Mouse (Mus musculus) neutrophil, adult 65 days (primary cell): ENCODE data around the gene Tada2a. TPM values are rescaled to one million over a fixed set of nuclear protein-coding genes. Genes with fewer than 3 reads are reported as not detected.

Source experiments
- total RNA-seq: library from RNA; stranded (reverse); gene quantifications from 2 replicates; pipeline ENCODE4 v1.2.4, GENCODE M21; 2023

Gene Tada2a
- total RNA-seq = 3.1 and 3.7 TPM in 2 replicates

DNA sequence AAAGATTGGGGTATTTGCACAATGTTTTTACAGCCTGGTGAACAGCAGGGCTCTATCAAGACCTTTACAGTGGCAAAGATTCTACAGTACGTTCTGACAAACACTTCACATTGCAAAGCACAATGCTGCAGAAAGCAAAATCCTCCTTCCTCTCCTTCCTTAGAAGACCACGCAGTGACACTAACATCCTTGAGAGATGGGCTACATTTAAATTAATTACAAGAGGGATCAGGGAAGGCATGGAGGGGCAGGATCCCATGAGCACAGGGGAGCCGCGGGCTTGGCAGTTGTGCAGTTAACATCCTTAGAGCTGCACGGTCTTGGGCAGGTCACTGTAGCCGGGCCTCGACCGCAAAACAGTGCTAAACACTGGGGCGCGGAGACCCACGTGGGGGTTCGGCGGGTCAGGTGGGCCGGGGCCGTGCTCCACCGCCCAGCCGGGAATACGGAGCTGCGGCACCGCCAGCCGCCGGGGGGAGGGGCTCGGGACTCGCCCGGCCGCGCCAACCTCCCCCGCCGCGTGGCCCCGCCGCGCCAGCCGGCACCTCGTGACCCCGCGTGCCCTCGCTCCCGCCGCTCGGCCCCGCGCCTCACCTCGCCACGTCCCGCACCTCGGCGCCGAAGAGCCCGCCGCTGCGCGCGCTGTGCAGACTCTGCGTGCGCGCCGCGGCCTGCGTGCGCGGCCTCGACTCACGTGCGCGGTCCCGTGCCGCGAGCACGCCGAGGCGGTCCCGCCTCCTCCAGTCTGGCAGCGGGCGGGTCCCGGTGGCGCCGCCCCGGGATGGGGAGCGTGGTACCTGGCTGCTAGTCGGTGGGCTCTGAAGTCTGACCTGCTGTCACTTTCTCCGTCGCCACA lies at the start of gene Tada2a, which contains the start of gene Acaca:
Gene Tada2a (minus strand): TSS at position 658 of the 856 bp plus-strand sequence.
Gene Acaca (plus strand): TSS at position 730 of the 856 bp plus-strand sequence.

GRCm38 (mm10) chr11:84167046-84167526 lies 37.7 kb upstream of the Tada2a start, which contains the start of gene Gm11437:
Gene Gm11437, minus strand, starts transcription at chr11:84167476.

DNA sequence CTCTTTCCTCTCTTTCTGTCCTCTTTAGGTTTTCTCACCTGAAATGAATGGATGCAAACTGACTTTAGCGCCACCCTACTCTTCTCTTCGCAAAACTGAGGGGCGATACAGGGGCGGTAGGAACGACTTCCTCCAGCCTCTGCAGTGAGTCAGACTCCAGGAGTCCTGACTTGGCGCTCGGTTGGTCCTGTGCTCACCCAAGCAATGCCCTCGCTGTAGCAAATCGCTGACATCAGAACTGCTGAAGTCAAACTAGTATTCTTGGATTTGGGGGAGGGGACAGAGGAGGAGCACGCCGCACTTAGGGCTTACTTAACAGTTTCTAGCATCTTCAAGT lies 60.4 kb downstream of the Tada2a start, which contains the start of gene Dusp14:
Gene Dusp14 (minus strand): TSS at position 228 of the 337 bp plus-strand sequence.

Other genes with a start within 250 kb of the Tada2a start
- gene Ddx52, start 187.5 kb downstream of the Tada2a start, total RNA-seq = 25.2 and 26.1 TPM in 2 replicates
- 36.6 and 45.6 TPM in 2 replicates for gene Synrg, start 165.2 kb downstream of the Tada2a start, total RNA-seq
- 0.32 TPM in 1 of 2 replicates, not detected in the other for gene Dusp14, start 60.3 kb downstream of the Tada2a start, total RNA-seq
- gene Acaca, start 72 bp upstream of the Tada2a start, total RNA-seq = 15.8 and 19.6 TPM in 2 replicates
- not detected in 2 replicates for gene Gm11437, start 37.9 kb upstream of the Tada2a start, total RNA-seq